Mouse (Mus musculus): ENCODE data around the gene Hs2st1. TPM values are rescaled to one million over a fixed set of nuclear protein-coding genes. Genes with fewer than 3 reads are reported as not detected.

Gene Hs2st1
- polyA plus RNA-seq, 1 experiment from 2014 or later = 25.1 TPM

DNA sequence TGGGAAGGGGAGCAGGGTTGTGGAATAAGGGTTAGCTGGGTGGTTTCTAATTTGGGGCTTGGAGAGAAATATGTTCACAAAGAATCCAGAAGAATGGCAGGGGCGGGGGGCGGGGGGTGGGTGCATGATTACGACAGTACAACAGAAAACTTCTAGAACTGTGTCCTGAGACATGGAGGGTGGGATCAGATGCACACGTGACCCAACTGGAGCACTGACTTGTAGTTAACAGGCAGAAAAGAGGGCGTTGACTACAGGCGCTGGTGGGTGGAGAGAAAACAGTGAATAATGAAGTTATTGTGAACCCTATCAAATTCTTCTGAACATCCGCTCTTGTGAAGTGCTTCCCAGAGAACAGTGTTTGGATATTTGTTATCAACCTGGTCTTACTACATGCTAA lies 6.1 kb downstream of the Hs2st1 start:
- H3K36me3 ChIP-seq = no peaks in the 10 kb centered on the region
- no peak overlapping the region for H3K4me3 ChIP-seq
- H3K4me2 ChIP-seq (replicated peaks) = no peak overlapping the region
- H3K9me3 ChIP-seq (replicated peaks) = no peaks in the 10 kb centered on the region
- no peak overlapping the region for H3K9ac ChIP-seq
- no peak overlapping the region for H3K27ac ChIP-seq
- H3K4me1 ChIP-seq = peaks cover 14% of the 10 kb centered on the region
- no peak for ATAC-seq (ENCODE audit: low FRiP score)
- 87% methylated on average over 7 of the region's 7 CpGs for whole genome bisulfite sequencing
- H3K27me3 ChIP-seq = no peaks in the 10 kb centered on the region

DNA sequence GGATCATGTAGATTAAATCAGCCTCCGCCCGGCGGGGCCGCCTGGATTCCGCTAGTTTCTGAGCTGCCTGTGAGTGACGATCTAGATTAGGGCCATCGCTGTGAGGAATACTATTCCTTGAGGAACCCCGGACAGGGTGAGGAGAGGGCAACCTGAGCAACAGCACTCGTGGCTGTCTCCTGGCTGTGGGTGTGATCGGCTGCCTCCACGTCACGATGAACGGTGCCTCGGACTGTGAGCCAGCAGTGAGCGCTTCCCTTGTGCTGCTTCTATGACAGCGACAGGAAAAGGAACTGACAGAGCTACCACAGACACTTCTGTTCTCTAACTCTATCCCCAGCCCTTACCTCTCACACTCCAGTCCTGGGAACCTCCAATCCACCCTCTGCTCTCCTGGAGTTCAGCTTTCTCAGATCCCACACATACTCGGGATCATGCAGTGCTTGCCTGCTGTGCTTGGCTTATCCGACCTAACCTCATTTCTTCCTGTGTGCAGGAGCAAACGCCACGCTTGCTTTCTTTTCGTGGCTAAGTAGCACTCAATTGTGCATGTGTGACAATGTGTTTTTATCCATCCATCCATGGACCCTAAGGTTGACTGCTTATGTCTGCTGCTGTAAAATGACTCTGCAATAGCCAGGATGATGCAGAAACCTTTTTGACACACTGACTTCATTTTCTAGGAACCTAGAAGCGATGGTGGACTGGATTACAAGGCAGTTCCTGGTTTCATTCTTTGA lies 8.3 kb downstream of the Hs2st1 start:
- H3K4me1 ChIP-seq = peaks cover 13% of the 10 kb centered on the region
- H3K36me3 ChIP-seq = no peaks in the 10 kb centered on the region
- WGBS = 66% methylated on average over 22 of the region's 22 CpGs
- no peak overlapping the region for H3K27ac ChIP-seq
- no peak overlapping the region for H3K4me3 ChIP-seq
- H3K27me3 ChIP-seq = no peaks in the 10 kb centered on the region
- no peak overlapping the region for H3K4me2 ChIP-seq (replicated peaks)
- H3K9me3 ChIP-seq (replicated peaks) = no peaks in the 10 kb centered on the region
- ATAC-seq (ENCODE audit: low FRiP score) = no peak
- H3K9ac ChIP-seq = no peak overlapping the region

DNA sequence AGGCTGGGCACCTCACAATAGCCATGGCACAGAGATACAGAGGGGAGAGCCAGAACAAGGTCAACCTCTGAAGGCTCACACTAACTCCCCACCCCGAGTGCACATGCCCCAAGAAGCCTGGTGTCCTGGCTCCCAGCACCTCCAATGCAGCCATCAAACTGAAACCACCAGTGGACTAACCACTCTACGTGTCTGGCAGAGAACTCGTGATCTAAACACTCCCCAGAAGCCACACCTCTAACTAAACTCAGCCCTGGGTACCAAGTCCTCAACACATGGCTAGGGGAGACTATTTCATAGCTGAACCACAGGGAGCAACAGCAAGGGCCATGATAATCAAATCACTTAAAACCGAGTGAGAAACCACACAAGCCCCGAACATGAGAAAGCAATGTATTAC lies 11.7 kb downstream of the Hs2st1 start:
- no peak overlapping the region for H3K4me2 ChIP-seq (replicated peaks)
- H3K36me3 ChIP-seq = no peaks in the 10 kb centered on the region
- no peaks in the 10 kb centered on the region for H3K27me3 ChIP-seq
- H3K4me1 ChIP-seq = peaks cover 25% of the 10 kb centered on the region
- no peak overlapping the region for H3K4me3 ChIP-seq
- H3K9me3 ChIP-seq (replicated peaks) = no peaks in the 10 kb centered on the region
- 55% methylated on average over 5 of the region's 5 CpGs for WGBS
- 0 out of 2 replicates have a peak, but pooled peaks have one; percentile 27 for ATAC-seq (ENCODE audit: low FRiP score)
- H3K9ac ChIP-seq = no peak overlapping the region
- no peak overlapping the region for H3K27ac ChIP-seq

DNA sequence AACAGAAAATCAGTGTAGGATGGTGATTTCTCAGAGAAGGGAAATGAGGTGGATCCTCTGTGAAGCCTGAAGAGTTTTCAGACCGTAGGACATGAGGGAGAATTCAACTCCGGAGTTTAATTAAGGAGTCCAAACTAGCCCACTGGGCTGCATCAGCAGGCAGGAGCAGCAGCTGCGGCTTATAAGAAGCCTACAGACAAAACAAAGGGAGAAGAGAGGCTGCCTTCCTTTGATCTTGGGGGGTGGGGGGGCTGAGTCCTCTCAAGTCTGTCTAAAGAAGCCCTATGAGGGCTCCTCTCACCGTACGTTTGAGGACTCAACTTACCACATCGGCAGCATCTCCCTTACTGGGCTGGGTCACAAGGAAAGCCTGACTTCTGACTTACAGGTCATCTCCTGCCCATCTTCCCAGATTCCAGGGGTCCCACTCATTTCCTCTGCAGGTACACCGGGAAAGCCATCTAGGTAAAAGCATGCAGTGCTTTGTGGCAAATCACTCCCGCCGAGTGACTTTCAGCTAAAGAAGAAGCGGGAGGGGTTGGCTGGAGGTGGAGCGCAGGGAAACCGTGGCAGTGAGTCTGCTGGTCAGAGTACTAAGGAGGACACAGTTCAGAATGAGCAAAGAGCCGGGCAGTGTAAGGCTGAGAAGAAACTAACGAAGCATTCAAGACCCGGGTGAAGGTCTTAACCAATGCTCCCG lies 13.2 kb downstream of the Hs2st1 start:
- Histone ChIP-seq H3K4me2 (replicated peaks) (peak overlapping the region; percentile 37), H3K4me3 (peak overlapping the region; percentile 1; the same call in 1 of the 2 replicates), H3K27me3 (no peaks in the 10 kb centered on the region), H3K9me3 (replicated peaks) (no peaks in the 10 kb centered on the region), H3K27ac (no peak overlapping the region), H3K36me3 (no peaks in the 10 kb centered on the region), H3K9ac (peak overlapping the region; percentile 23), H3K4me1 (peaks cover 25% of the 10 kb centered on the region)
- 3% methylated on average over 16 of the region's 16 CpGs for WGBS
- ATAC-seq (ENCODE audit: low FRiP score) = peak; percentile 63; the same call in 1 of the 2 replicates

DNA sequence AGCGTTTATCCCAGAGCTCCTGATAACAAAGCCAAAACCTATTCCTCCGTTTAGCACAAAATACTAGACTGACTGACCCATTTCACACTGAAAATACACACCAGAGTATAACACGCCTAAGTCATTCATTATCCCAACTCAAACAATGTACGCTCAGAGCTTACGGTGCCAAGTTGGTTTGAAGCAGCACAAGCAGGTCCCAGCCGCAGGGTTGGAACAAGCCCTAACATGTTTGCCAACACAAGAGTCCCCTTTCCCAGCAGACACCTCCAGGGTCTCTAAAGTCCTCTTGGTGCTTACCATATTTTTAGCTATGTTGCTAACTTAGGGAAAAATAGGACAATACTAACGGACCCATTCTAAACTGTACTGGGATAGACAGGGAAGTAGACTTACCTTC lies 14.8 kb downstream of the Hs2st1 start:
- H3K4me3 ChIP-seq = no peak overlapping the region
- WGBS = 87% methylated on average over 7 of the region's 7 CpGs
- ATAC-seq (ENCODE audit: low FRiP score) = no peak
- no peaks in the 10 kb centered on the region for H3K36me3 ChIP-seq
- H3K4me1 ChIP-seq = peaks cover 33% of the 10 kb centered on the region
- no peaks in the 10 kb centered on the region for H3K27me3 ChIP-seq
- H3K9ac ChIP-seq = no peak overlapping the region
- H3K4me2 ChIP-seq (replicated peaks) = no peak overlapping the region
- H3K27ac ChIP-seq = no peak overlapping the region
- H3K9me3 ChIP-seq (replicated peaks) = no peaks in the 10 kb centered on the region

- H3K9me3 ChIP-seq (replicated peaks) = no peaks in the 10 kb centered on the region
- no peak overlapping the region for H3K27ac ChIP-seq
- 70% methylated on average over 9 of the region's 9 CpGs for WGBS
- H3K9ac ChIP-seq = no peak overlapping the region
- H3K4me1 ChIP-seq = peaks cover 33% of the 10 kb centered on the region
- H3K36me3 ChIP-seq = no peaks in the 10 kb centered on the region
- H3K27me3 ChIP-seq = no peaks in the 10 kb centered on the region
- ATAC-seq (ENCODE audit: low FRiP score) = no peak
- H3K4me3 ChIP-seq = no peak overlapping the region
- H3K4me2 ChIP-seq (replicated peaks) = no peak overlapping the region
Measured at GRCm38 (mm10) chr3:144554503-144554902, 15.5 kb downstream of the Hs2st1 start.

GRCm38 (mm10) chr3:144553942-144554341 lies 16.0 kb downstream of the Hs2st1 start:
- Histone ChIP-seq H3K27me3 (no peaks in the 10 kb centered on the region), H3K36me3 (no peaks in the 10 kb centered on the region), H3K4me1 (peaks cover 30% of the 10 kb centered on the region), H3K9ac (no peak overlapping the region), H3K4me2 (replicated peaks) (no peak overlapping the region), H3K4me3 (no peak overlapping the region), H3K9me3 (replicated peaks) (no peaks in the 10 kb centered on the region), H3K27ac (no peak overlapping the region)
- 38% methylated on average over 7 of the region's 7 CpGs for WGBS
- no peak for ATAC-seq (ENCODE audit: low FRiP score)

DNA sequence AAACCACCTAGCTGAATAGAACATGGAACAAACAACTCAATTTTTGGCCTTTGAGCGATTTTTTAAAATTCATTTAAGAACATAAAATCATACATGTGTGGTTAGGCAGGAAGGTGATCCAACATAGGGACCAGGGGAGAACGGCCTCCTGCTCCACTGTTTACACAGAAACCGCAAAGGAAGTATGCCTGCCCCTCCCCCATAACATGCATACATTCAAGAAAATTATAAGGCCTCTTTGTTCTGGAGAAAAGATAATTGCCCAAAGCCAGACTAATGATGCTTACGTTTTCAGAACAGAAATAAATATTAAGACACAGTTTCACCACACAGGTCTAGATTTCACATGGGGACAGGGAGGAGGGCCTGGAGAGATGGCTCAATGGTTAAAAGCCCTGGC lies 18.6 kb downstream of the Hs2st1 start:
- H3K4me1 ChIP-seq = peaks cover 24% of the 10 kb centered on the region
- no peaks in the 10 kb centered on the region for H3K36me3 ChIP-seq

GRCm38 (mm10) chr3:144550659-144551058 lies 19.3 kb downstream of the Hs2st1 start:
- Histone ChIP-seq H3K4me2 (replicated peaks) (no peak overlapping the region), H3K4me3 (no peak overlapping the region), H3K4me1 (peaks cover 30% of the 10 kb centered on the region), H3K9me3 (replicated peaks) (no peaks in the 10 kb centered on the region), H3K27ac (no peak overlapping the region), H3K36me3 (no peaks in the 10 kb centered on the region), H3K27me3 (no peaks in the 10 kb centered on the region), H3K9ac (no peak overlapping the region)
- 89% methylated on average over 5 of the region's 5 CpGs for WGBS
- no peak for ATAC-seq (ENCODE audit: low FRiP score)

More for the DNA sequence above, 18.6 kb downstream of the Hs2st1 start:
- Histone ChIP-seq H3K27me3 (no peaks in the 10 kb centered on the region), H3K9me3 (replicated peaks) (no peaks in the 10 kb centered on the region), H3K4me2 (replicated peaks) (no peak overlapping the region), H3K27ac (no peak overlapping the region), H3K4me3 (no peak overlapping the region), H3K9ac (no peak overlapping the region)
- no peak for ATAC-seq (ENCODE audit: low FRiP score)
- WGBS = 74% methylated on average over 4 of the region's 4 CpGs

- H3K27me3 ChIP-seq = no peaks in the 10 kb centered on the region
- H3K9ac ChIP-seq = no peak overlapping the region
- no peak overlapping the region for H3K4me2 ChIP-seq (replicated peaks)
- no peak overlapping the region for H3K4me3 ChIP-seq
- peaks cover 34% of the 10 kb centered on the region for H3K4me1 ChIP-seq
- 90% methylated on average over 5 of the region's 5 CpGs for WGBS
- no peak overlapping the region for H3K27ac ChIP-seq
- H3K9me3 ChIP-seq (replicated peaks) = no peaks in the 10 kb centered on the region
- no peaks in the 10 kb centered on the region for H3K36me3 ChIP-seq
- ATAC-seq (ENCODE audit: low FRiP score) = no peak
Measured at GRCm38 (mm10) chr3:144550036-144550435, 19.9 kb downstream of the Hs2st1 start.

GRCm38 (mm10) chr3:144548186-144548845 lies 21.7 kb downstream of the Hs2st1 start:
- Histone ChIP-seq H3K9me3 (replicated peaks) (no peaks in the 10 kb centered on the region), H3K4me1 (peaks cover 26% of the 10 kb centered on the region; the same call in 1 of the 2 replicates), H3K27me3 (no peaks in the 10 kb centered on the region), H3K27ac (no peak overlapping the region), H3K4me2 (replicated peaks) (no peak overlapping the region), H3K36me3 (no peaks in the 10 kb centered on the region), H3K4me3 (no peak overlapping the region), H3K9ac (no peak overlapping the region)
- ATAC-seq (ENCODE audit: low FRiP score) = no peak
- WGBS = 86% methylated on average over 7 of the region's 7 CpGs

GRCm38 (mm10) chr3:144546490-144546889 lies 23.5 kb downstream of the Hs2st1 start:
- H3K4me1 ChIP-seq = peaks cover 23% of the 10 kb centered on the region; the same call in 1 of the 2 replicates
- 63% methylated on average over 4 of the region's 4 CpGs for WGBS
- no peak overlapping the region for H3K4me3 ChIP-seq
- no peak for ATAC-seq (ENCODE audit: low FRiP score)
- H3K9me3 ChIP-seq (replicated peaks) = no peaks in the 10 kb centered on the region
- no peak overlapping the region for H3K4me2 ChIP-seq (replicated peaks)
- H3K27me3 ChIP-seq = no peaks in the 10 kb centered on the region
- no peak overlapping the region for H3K9ac ChIP-seq
- no peaks in the 10 kb centered on the region for H3K36me3 ChIP-seq
- H3K27ac ChIP-seq = no peak overlapping the region
